Mouse (Mus musculus) CH12.LX (cell line): Measurements from ENCODE around the gene Hcfc1. TPM values are rescaled to one million over a fixed set of nuclear protein-coding genes. Genes with fewer than 3 reads are reported as not detected.

Experiments used
- DNase-seq: peaks from one replicate; pipeline ENCODE4 v3.0.0-alpha.2; 2013; ENCODE audit errors: extremely low read depth
- H3K27ac ChIP-seq: 2 replicates; pipeline ENCODE4 v1.5.1; 2012; ENCODE audit warnings: low read depth, mild to moderate bottlenecking, control low read depth, moderate library complexity; ENCODE audit not compliant: insufficient read depth
- H3K27me3 ChIP-seq: replicated peaks from 2 replicates; pipeline ENCODE3; 2012; ENCODE audit warnings: inconsistent platforms
- H3K36me3 ChIP-seq, 2 experiments: replicated peaks in 1 of 2; 2 replicates each; pipeline versions ENCODE3 to v1.6.1; 2012; ENCODE audit warnings: inconsistent platforms in 1 of 2, low read length in 1 of 2, mild to moderate bottlenecking in 1 of 2, mixed read lengths in 1 of 2, moderate library complexity in 1 of 2; ENCODE audit not compliant: control insufficient read depth in 1 of 2, insufficient read depth in 1 of 2
- H3K4me1 ChIP-seq, 2 experiments: 2 replicates each; pipeline ENCODE4 v1.6.1; 2012; ENCODE audit warnings: inconsistent platforms in 1 of 2, moderate library complexity in 1 of 2; ENCODE audit not compliant: insufficient read depth in 2 of 2, control insufficient read depth in 1 of 2
- H3K4me2 ChIP-seq: 2 replicates; pipeline ENCODE4 v1.6.1; 2012; ENCODE audit warnings: low read depth, mild to moderate bottlenecking, control low read depth; ENCODE audit not compliant: poor library complexity, insufficient read depth, severe bottlenecking
- H3K4me3 ChIP-seq, 3 experiments: fragments of 150-350 bp in 1 of 3; sonication (generic) in 1 of 3; replicated peaks in 1 of 3; 2 replicates each; pipeline versions ENCODE3 to v1.5.1; 2011 to 2012; ENCODE audit warnings: low read depth in 2 of 3, low read length in 2 of 3, mild to moderate bottlenecking in 2 of 3, moderate library complexity in 2 of 3, control low read depth in 1 of 3, improper control_type of control experiment in 1 of 3, inconsistent platforms in 1 of 3, mixed read lengths in 1 of 3; ENCODE audit not compliant: poor library complexity in 1 of 3
- H3K79me2 ChIP-seq: replicated peaks from 2 replicates; pipeline ENCODE4 v1.6.1; 2012; ENCODE audit warnings: mild to moderate bottlenecking, moderate library complexity; ENCODE audit not compliant: control insufficient read depth, poor library complexity, insufficient read depth, severe bottlenecking; ENCODE audit errors: extremely low read depth
- H3K9ac ChIP-seq: 2 replicates; pipeline ENCODE4 v1.6.1; 2012; ENCODE audit warnings: low read depth, mild to moderate bottlenecking, control low read depth, moderate library complexity; ENCODE audit not compliant: insufficient read depth
- H3K9me3 ChIP-seq: replicated peaks from 2 replicates; pipeline ENCODE3; 2012; ENCODE audit warnings: low read length, inconsistent platforms, mixed read lengths
- BHLHE40 ChIP-seq: IDR thresholded peaks from 2 replicates; pipeline ENCODE4 v1.6.1; 2011; ENCODE audit warnings: mild to moderate bottlenecking, low read depth, low read length, improper control_type of control experiment
- CHD1 ChIP-seq: IDR thresholded peaks from 2 replicates; pipeline ENCODE4 v1.6.1; 2012; ENCODE audit warnings: low read depth, low read length, improper control_type of control experiment, inconsistent platforms
- CHD2 ChIP-seq: IDR thresholded peaks from 2 replicates; pipeline ENCODE4 v1.6.1; 2011; ENCODE audit warnings: low read length, improper control_type of control experiment
- CTCF ChIP-seq, 2 experiments: IDR thresholded peaks in 1 of 2; conservative IDR thresholded peaks in 1 of 2; 2 replicates each; pipeline ENCODE4 v1.5.1; 2011 to 2012; ENCODE audit warnings: low read depth in 2 of 2, low read length in 2 of 2, improper control_type of control experiment in 1 of 2, inconsistent platforms in 1 of 2, mild to moderate bottlenecking in 1 of 2, moderate library complexity in 1 of 2
- ELF1 ChIP-seq: IDR thresholded peaks from 2 replicates; pipeline ENCODE4 v1.6.1; 2014; ENCODE audit warnings: low read depth, mild to moderate bottlenecking, inconsistent platforms, low read length, improper control_type of control experiment
- ETS1 ChIP-seq: conservative IDR thresholded peaks from 2 replicates; pipeline ENCODE4 v1.6.1; 2012; ENCODE audit warnings: low read depth, mild to moderate bottlenecking, inconsistent platforms, low read length, improper control_type of control experiment, moderate library complexity
- HCFC1 ChIP-seq: IDR thresholded peaks from 2 replicates; pipeline ENCODE4 v1.6.1; 2012; ENCODE audit warnings: low read depth, mild to moderate bottlenecking, inconsistent platforms, low read length, improper control_type of control experiment
- JUN ChIP-seq: IDR thresholded peaks from 2 replicates; pipeline ENCODE4 v1.6.1; 2011; ENCODE audit warnings: low read depth, mild to moderate bottlenecking, low read length, improper control_type of control experiment, moderate library complexity; ENCODE audit not compliant: insufficient read depth
- JUND ChIP-seq: conservative IDR thresholded peaks from 2 replicates; pipeline ENCODE4 v1.6.1; 2011; ENCODE audit warnings: low read depth, low read length, improper control_type of control experiment
- KAT2A ChIP-seq: IDR thresholded peaks from 2 replicates; pipeline ENCODE4 v1.6.1; 2012; ENCODE audit warnings: low read length, improper control_type of control experiment, inconsistent platforms; ENCODE audit not compliant: insufficient replicate concordance
- MAFK ChIP-seq: IDR thresholded peaks from 2 replicates; pipeline ENCODE4 v1.6.1; 2011; ENCODE audit warnings: low read length, improper control_type of control experiment; ENCODE audit not compliant: insufficient replicate concordance
- MYC ChIP-seq: IDR thresholded peaks from 2 replicates; pipeline ENCODE4 v1.6.1; 2011; ENCODE audit warnings: low read depth, mild to moderate bottlenecking, improper control_type of control experiment, low read length
- NELFE ChIP-seq: IDR thresholded peaks from 2 replicates; pipeline ENCODE4 v1.6.1; 2011; ENCODE audit warnings: low read depth, low read length, improper control_type of control experiment
- NRF1 ChIP-seq: IDR thresholded peaks from 2 replicates; pipeline ENCODE4 v1.6.1; 2014; ENCODE audit warnings: low read depth, mild to moderate bottlenecking, inconsistent platforms, low read length, improper control_type of control experiment, moderate library complexity
- POLR2A ChIP-seq: IDR thresholded peaks from 2 replicates; pipeline ENCODE4 v1.6.1; 2011; ENCODE audit warnings: low read depth, mild to moderate bottlenecking, improper control_type of control experiment, low read length
- POLR2AphosphoS2 ChIP-seq: IDR thresholded peaks from 2 replicates; pipeline ENCODE4 v1.6.1; 2011; ENCODE audit warnings: low read depth, low read length, improper control_type of control experiment
- RAD21 ChIP-seq: IDR thresholded peaks from 2 replicates; pipeline ENCODE4 v1.6.1; 2011; ENCODE audit warnings: low read depth, mild to moderate bottlenecking, low read length, improper control_type of control experiment, moderate library complexity
- TBP ChIP-seq: conservative IDR thresholded peaks from 2 replicates; pipeline ENCODE4 v1.6.1; 2011; ENCODE audit warnings: low read depth, low read length, improper control_type of control experiment
- UBTF ChIP-seq: IDR thresholded peaks from 2 replicates; pipeline ENCODE4 v1.6.1; 2012; ENCODE audit warnings: low read depth, mild to moderate bottlenecking, inconsistent platforms, low read length, improper control_type of control experiment, moderate library complexity
- USF2 ChIP-seq: conservative IDR thresholded peaks from 2 replicates; pipeline ENCODE4 v1.6.1; 2011; ENCODE audit warnings: low read depth, low read length, improper control_type of control experiment
- ZC3H11A ChIP-seq: IDR thresholded peaks from 2 replicates; pipeline ENCODE4 v1.6.1; 2012; ENCODE audit warnings: low read depth, mild to moderate bottlenecking, inconsistent platforms, low read length, improper control_type of control experiment
- ZNF384 ChIP-seq: IDR thresholded peaks from 2 replicates; pipeline ENCODE4 v1.6.1; 2012; ENCODE audit warnings: low read depth, low read length, improper control_type of control experiment, inconsistent platforms
- dilution Hi-C: fragments of 300-500 bp; cut with MboI; formaldehyde crosslinking; loops from 2 replicates; pipeline ENCODE4 v1.14.3; 2020; ENCODE audit warnings: low sequenced_read_pairs; ENCODE audit not compliant: extremely low pct_unique_long_range_greater_than_20kb, extremely low pct_ligation_motif_present
- in situ Hi-C: fragments of 300-500 bp; cut with MboI; formaldehyde crosslinking; loops from 3 replicates; pipeline ENCODE4 v1.14.3; 2019; ENCODE audit warnings: low sequenced_read_pairs, low pct_ligation_motif_present, low pct_unique_long_range_greater_than_20kb, mixed read lengths
- polyA plus RNA-seq: library from polyadenylated mRNA; unstranded; fragments of >175 nt; gene quantifications from 2 replicates; pipeline ENCODE4 v1.2.1, GENCODE M21; 2012; ENCODE audit warnings: low read depth; ENCODE audit not compliant: insufficient read length
- total RNA-seq, 2 experiments: library from RNA; depleted of rRNA; stranded (reverse); fragments of 300-350 nt in 1 of 2; fragments of >200 nt in 1 of 2; gene quantifications; 2 replicates each; pipeline ENCODE4 v1.2.3; 2012 to 2014

Hcfc1 gene
- total and polyA plus RNA-seq, 3 experiments, result 37.6 to 98.2 (median 58.5) TPM

GRCm38 (mm10) chrX:73910451-73910850 lies 55.7 kb downstream of the Hcfc1 start:
- H3K79me2 ChIP-seq, result no peaks in the 10 kb centered on the region; the same call in 1 of the 2 replicates
- dilution Hi-C loops (no loop called here), in situ Hi-C loops (no loop called here)
- DNase-seq, result no peak
- H3K4me2 ChIP-seq, result peak overlapping the region; percentile 76
- peak overlapping the region; percentile 39 for H3K9ac ChIP-seq
- no peak for TF ChIP-seq USF2
- no peak for TF ChIP-seq ETS1
- TF ChIP-seq KAT2A, result no peak
- TF ChIP-seq UBTF, result no peak
- TF ChIP-seq CTCF (conservative IDR thresholded peaks at IDR 0.05 in 1 of 2, IDR thresholded peaks at IDR 0.05 in 1 of 2; ENCODE audit: low read depth in 2 of 2, low read length in 2 of 2), result no peak
- no peak for TF ChIP-seq RAD21
- TF ChIP-seq ZC3H11A, result no peak
- TF ChIP-seq TBP, result no peak; the same call in 1 of the 2 replicates
- TF ChIP-seq CHD2, result no peak
- no peak for TF ChIP-seq JUND
- no peak for TF ChIP-seq MYC
- TF ChIP-seq BHLHE40, result no peak
- no peak for TF ChIP-seq POLR2A
- TF ChIP-seq JUN, result no peak
- no peak for TF ChIP-seq CHD1
- TF ChIP-seq NELFE, result no peak
- no peak for TF ChIP-seq ZNF384
- no peak for TF ChIP-seq ELF1
- no peak for TF ChIP-seq NRF1
- no peak for TF ChIP-seq MAFK
- TF ChIP-seq, all 38 proteins: peak for 0
- H3K36me3 ChIP-seq, result peaks cover 15 to 22% of the 10 kb centered on the region in 2 experiments
- peak overlapping the region; percentile 45 to 79 (median 60) for H3K4me3 ChIP-seq
- H3K9me3 ChIP-seq, result no peaks in the 10 kb centered on the region
- H3K4me1 ChIP-seq, result peaks cover 8 to 39% of the 10 kb centered on the region in 2 experiments
- H3K27me3 ChIP-seq, result no peaks in the 10 kb centered on the region
- peak overlapping the region; percentile 69 for H3K27ac ChIP-seq

GRCm38 (mm10) chrX:73910049-73910448 lies 56.1 kb downstream of the Hcfc1 start:
- peak overlapping the region in 2 of 3 experiments; percentile 60 to 79 for H3K4me3 ChIP-seq
- no peak for TF ChIP-seq HCFC1
- TF ChIP-seq CTCF (conservative IDR thresholded peaks at IDR 0.05 in 1 of 2, IDR thresholded peaks at IDR 0.05 in 1 of 2; ENCODE audit: low read depth in 2 of 2, low read length in 2 of 2), result peak in 1 of 2 experiments; percentile 24; a peak in 1 of 4 replicates
- no peak for TF ChIP-seq CHD2
- TF ChIP-seq POLR2AphosphoS2, result no peak
- TF ChIP-seq MAFK, result no peak
- no peak for TF ChIP-seq KAT2A
- H3K9ac ChIP-seq, result peak overlapping the region; percentile 39; the same call in 1 of the 2 replicates
- H3K27ac ChIP-seq, result no peak overlapping the region
- H3K27me3 ChIP-seq, result no peaks in the 10 kb centered on the region
- in situ Hi-C loops, result no loop called here
- peaks cover 8 to 39% of the 10 kb centered on the region in 2 experiments for H3K4me1 ChIP-seq
- no peaks in the 10 kb centered on the region for H3K9me3 ChIP-seq
- peaks cover 18 to 26% of the 10 kb centered on the region in 2 experiments for H3K36me3 ChIP-seq
- no peak for DNase-seq
- dilution Hi-C loops, result no loop called here
- H3K4me2 ChIP-seq, result peak overlapping the region; percentile 76
- no peaks in the 10 kb centered on the region; the same call in 1 of the 2 replicates for H3K79me2 ChIP-seq
